Mouse (Mus musculus) neural tube, embryonic 12.5 days (tissue): Measurements from ENCODE around the gene Tmem151a. TPM values are rescaled to one million over a fixed set of nuclear protein-coding genes. Genes with fewer than 3 reads are reported as not detected.

ENCODE experiments used
- ATAC-seq: fragments of 200-750 bp; cut with Nextera tagmentation; 2 replicates; pipeline ENCODE4 v1.8.0; 2017; ENCODE audit warnings: low read depth, mild to moderate bottlenecking, moderate TSS enrichment, moderate library complexity; ENCODE audit not compliant: low FRiP score
- H3K27ac ChIP-seq: fragments of 300-500 bp; sonication (generic); 2 replicates; pipeline ENCODE4 v1.5.1; 2016
- H3K27me3 ChIP-seq: fragments of 300-500 bp; sonication (generic); replicated peaks from 2 replicates; pipeline ENCODE4 v1.6.1; 2016; ENCODE audit warnings: mild to moderate bottlenecking
- H3K36me3 ChIP-seq: fragments of 300-500 bp; sonication (generic); 2 replicates; pipeline ENCODE4 v1.6.1; 2016; ENCODE audit warnings: mild to moderate bottlenecking
- H3K4me1 ChIP-seq: fragments of 300-500 bp; sonication (generic); 2 replicates; pipeline ENCODE4 v1.6.1; 2016
- H3K4me2 ChIP-seq: fragments of 300-500 bp; sonication (generic); replicated peaks from 2 replicates; pipeline ENCODE4 v1.6.1; 2016; ENCODE audit warnings: mild to moderate bottlenecking
- H3K4me3 ChIP-seq: fragments of 300-500 bp; sonication (generic); 2 replicates; pipeline ENCODE4 v1.5.1; 2016
- H3K9ac ChIP-seq: fragments of 300-500 bp; sonication (generic); 2 replicates; pipeline ENCODE4 v1.6.1; 2016; ENCODE audit warnings: mild to moderate bottlenecking
- H3K9me3 ChIP-seq: fragments of 300-500 bp; sonication (generic); 2 replicates; pipeline ENCODE4 v1.6.1; 2016; ENCODE audit warnings: mild to moderate bottlenecking
- WGBS: fragments of 180-500 bp; shearing (Covaris S2); methylation state at CpG from one replicate; pipeline ENCODE4 v1.1.7; 2016; 5-methylcytosine and 5-hydroxymethylcytosine counted together
- polyA plus RNA-seq: library from polyadenylated mRNA; unstranded; fragments of >200 nt; fragmentation: Nextera tagmentation; extraction: Ambion mirVana; gene quantifications from 2 replicates; pipeline ENCODE4 v1.2.1, GENCODE M21; 2016

Gene Tmem151a
- polyA plus RNA-seq, 1 experiment from 2014 or later: 2.8 TPM

DNA sequence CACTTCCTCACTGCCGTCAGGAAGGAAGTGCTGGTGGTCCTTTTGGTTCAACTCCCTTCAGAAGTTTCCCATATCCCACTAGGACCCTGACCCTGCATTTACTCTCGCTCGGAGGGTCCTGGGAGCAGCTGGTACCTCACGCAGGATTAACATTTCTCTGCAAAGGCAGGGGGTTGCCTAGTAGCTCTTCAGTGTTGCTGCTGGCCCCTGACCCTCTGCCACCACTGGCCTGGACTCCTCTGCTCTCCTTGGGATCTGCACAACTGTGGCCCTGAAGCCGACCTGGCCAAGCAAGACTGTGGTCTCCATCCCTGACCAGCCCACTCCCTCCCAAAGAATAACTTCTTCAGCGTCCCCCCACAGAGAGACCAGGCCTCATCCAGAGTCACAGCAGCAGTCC is 36.0 kb downstream of the Tmem151a start:
- Histone ChIP-seq H3K36me3 (peaks cover 44% of the 10 kb centered on the region), H3K4me1 (peaks cover 14% of the 10 kb centered on the region), H3K27me3 (peaks cover 41% of the 10 kb centered on the region), H3K4me3 (no peak overlapping the region; the same call in 1 of the 2 replicates), H3K4me2 (no peak overlapping the region), H3K27ac (no peak overlapping the region), H3K9ac (no peak overlapping the region), H3K9me3 (no peaks in the 10 kb centered on the region)
- 81% methylated on average over 6 of the region's 6 CpGs for WGBS
- ATAC-seq: no peak

DNA sequence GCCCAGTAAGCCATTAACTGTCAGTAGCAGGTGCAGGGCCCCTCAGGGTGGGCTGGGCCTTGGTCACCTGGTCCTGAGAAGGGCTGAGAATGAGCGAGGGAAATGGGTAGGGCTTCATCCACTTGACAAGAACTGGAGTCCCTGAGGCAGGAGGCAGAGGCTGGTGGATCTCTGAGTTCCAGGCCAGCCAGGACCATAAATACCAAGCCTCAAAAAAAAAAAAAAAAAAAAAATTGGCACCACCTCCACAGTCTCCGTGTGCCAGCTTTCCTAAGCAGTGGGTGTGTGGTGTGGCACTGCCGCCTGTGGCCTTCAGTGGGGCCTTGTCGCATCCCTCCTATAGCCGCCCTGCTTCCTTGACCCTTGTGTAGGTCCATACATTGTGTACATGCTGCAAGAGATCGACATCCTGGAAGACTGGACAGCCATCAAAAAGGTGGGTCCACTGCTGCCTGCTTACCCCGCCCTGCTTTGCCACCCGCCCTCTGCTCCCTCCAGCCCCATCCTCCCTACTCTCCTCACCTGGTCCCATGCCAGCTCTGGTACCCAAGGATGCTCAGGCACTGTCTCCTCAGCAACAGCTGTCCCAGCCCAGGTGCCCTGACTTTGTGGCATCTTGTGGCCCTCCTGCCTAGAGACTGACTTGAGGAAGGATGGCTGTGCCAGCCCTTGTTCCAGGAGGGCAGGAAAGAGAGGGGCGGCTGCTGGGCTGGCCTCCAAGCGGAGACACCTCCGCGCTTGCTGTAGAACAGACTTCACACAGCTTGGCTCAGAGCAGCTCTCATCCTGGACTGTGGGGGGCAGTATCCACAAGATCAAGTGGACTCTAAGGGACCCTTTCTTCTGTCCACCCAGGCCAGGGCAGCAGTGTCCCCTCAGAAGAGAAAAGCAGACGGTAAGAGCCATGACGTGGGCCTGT is 36.9 kb downstream of the Tmem151a start:
- Histone ChIP-seq H3K9me3 (no peaks in the 10 kb centered on the region), H3K36me3 (peaks cover 48% of the 10 kb centered on the region), H3K27me3 (peaks cover 36% of the 10 kb centered on the region), H3K27ac (no peak overlapping the region), H3K4me3 (no peak overlapping the region), H3K9ac (no peak overlapping the region), H3K4me1 (peaks cover 14% of the 10 kb centered on the region), H3K4me2 (no peak overlapping the region)
- no peak for ATAC-seq
- 88% methylated on average over 14 of the region's 14 CpGs for WGBS

DNA sequence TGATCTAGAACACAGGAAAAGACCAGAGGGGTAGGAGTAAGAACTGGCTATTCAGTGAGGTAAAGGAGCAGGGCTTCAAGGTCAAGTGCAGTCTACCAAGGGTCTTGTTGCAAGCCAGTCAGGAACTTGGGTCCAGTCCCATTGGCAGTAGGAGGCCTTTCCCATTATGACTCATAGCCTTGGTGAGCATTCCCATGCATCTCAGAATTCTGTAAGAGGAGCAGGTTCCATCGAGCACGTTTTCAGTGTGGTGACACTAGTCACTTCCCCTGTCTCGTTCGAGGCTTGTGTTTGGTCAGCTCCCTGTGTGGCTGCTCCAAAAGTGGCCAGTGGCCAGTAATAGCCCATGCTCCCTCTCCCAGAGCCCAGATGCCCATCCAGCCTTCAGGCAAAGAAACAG is 39.8 kb downstream of the Tmem151a start:
- H3K4me3 ChIP-seq: no peak overlapping the region
- ATAC-seq: no peak
- H3K9ac ChIP-seq: no peak overlapping the region
- H3K36me3 ChIP-seq: peaks cover 53% of the 10 kb centered on the region
- WGBS: 85% methylated on average over 4 of the region's 4 CpGs
- peaks cover 25% of the 10 kb centered on the region for H3K4me1 ChIP-seq
- H3K27ac ChIP-seq: no peak overlapping the region
- H3K4me2 ChIP-seq: no peak overlapping the region
- no peaks in the 10 kb centered on the region for H3K9me3 ChIP-seq
- peaks cover 7% of the 10 kb centered on the region for H3K27me3 ChIP-seq

GRCm38 (mm10) chr19:5041588-5041987 is 43.7 kb downstream of the Tmem151a start:
- 0 out of 2 replicates have a peak overlapping the region, but pooled peaks have one; percentile 42 for H3K27ac ChIP-seq
- WGBS: 2% methylated on average over 16 of the region's 16 CpGs
- H3K36me3 ChIP-seq: peaks cover 18% of the 10 kb centered on the region
- H3K9me3 ChIP-seq: no peaks in the 10 kb centered on the region
- peaks cover 37% of the 10 kb centered on the region for H3K4me1 ChIP-seq
- H3K4me3 ChIP-seq: peak overlapping the region; percentile 89
- peak overlapping the region; percentile 98 for H3K4me2 ChIP-seq
- no peak for ATAC-seq
- no peaks in the 10 kb centered on the region for H3K27me3 ChIP-seq
- peak overlapping the region; percentile 81 for H3K9ac ChIP-seq

DNA sequence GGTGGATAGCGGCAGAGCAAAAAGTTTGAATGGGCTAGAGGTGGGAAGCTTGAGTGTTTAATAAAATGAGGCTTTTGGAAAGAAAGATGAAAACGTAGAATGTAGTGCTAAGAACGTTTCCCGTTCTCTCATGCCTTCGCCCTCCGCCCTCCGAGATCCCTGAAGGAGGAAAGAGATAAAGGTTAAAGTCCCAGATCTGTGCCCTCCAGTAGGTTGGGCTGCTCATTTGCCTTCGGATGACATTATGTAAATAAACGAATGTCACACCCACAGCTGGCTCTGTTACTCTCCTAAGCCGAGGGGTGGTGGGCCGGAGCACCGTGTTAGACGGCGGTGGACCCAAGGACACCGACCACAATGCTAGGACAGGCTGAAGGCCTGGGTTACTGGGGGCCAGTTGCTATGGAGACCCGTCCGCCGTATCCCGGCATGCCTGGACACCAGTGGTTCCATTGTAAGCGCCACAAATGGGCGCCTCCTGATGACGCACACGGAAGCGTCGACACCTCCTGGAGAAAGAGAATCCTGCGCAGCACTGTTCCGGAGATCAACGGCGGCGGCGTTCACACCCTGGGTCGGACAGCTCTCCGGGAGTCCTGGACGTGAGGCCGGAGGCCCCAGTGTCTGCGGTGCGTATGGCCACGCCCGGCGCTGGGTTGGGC is 44.3 kb downstream of the Tmem151a start, which contains the start of gene Brms1:
TSS of gene Brms1 (plus strand) at position 493 of the 662 bp plus-strand sequence.
- peak within 1 kb of the TSS; percentile 89 for H3K4me3 ChIP-seq

GRCm38 (mm10) chr19:5039301-5040114 is 45.8 kb downstream of the Tmem151a start:
- peak; percentile 18 for ATAC-seq
- 13% methylated on average over 41 of the region's 41 CpGs for WGBS
- peaks cover 9% of the 10 kb centered on the region; the same call in 1 of the 2 replicates for H3K36me3 ChIP-seq
- H3K4me3 ChIP-seq: peak overlapping the region; percentile 89
- H3K27me3 ChIP-seq: no peaks in the 10 kb centered on the region
- peak overlapping the region; percentile 12; the same call in 1 of the 2 replicates for H3K27ac ChIP-seq
- peaks cover 37% of the 10 kb centered on the region for H3K4me1 ChIP-seq
- peak overlapping the region; percentile 98 for H3K4me2 ChIP-seq
- no peaks in the 10 kb centered on the region for H3K9me3 ChIP-seq
- H3K9ac ChIP-seq: peak overlapping the region; percentile 76

More for the DNA sequence above, 44.3 kb downstream of the Tmem151a start, which contains the start of gene Brms1:
- Histone ChIP-seq H3K9ac (peak within 1 kb of the TSS; percentile 81), H3K4me2 (peak within 1 kb of the TSS; percentile 98), H3K36me3 (peaks cover 13% of the 10 kb centered on the region), H3K27ac (0 out of 2 replicates have a peak within 1 kb of the TSS, but pooled peaks have one; percentile 42), H3K27me3 (no peaks in the 10 kb centered on the region), H3K4me1 (peaks cover 37% of the 10 kb centered on the region), H3K9me3 (no peaks in the 10 kb centered on the region)
- peak; percentile 64 for ATAC-seq
- 9% methylated on average over 40 of the region's 40 CpGs for WGBS

DNA sequence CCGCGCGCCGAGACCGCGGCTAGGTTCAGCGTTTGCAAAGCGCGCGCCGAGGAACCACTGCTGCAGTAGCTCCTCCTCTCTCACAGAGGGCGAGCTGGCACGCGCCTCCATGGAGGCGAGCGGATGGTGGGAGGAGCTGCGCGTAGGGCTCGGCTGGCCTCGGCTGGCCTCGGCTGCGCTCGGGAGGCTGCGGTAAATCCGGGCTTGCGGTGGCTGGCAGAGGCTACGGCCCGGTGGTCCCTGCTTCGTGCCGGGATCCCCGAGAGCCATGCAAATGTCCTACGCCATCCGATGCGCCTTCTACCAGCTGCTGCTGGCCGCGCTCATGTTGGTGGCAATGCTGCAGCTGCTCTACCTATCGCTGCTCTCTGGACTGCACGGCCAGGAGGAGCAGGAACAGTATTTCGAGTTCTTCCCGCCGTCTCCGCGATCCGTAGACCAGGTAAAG is 46.6 kb downstream of the Tmem151a start, which contains the start of the genes B4gat1 and AC124502.3:
TSS of gene B4gat1 (plus strand) at position 118 of the 448 bp plus-strand sequence.
TSS of gene AC124502.3 (plus strand) at position 183 of the 448 bp plus-strand sequence.
- Histone ChIP-seq H3K36me3 (0 out of 2 replicates have a peak, but pooled peaks cover 5% of the 10 kb centered on the region), H3K4me1 (peaks cover 37% of the 10 kb centered on the region), H3K9ac (peak within 1 kb of the TSS; percentile 76), H3K4me3 (peak within 1 kb of the TSS; percentile 89), H3K27me3 (no peaks in the 10 kb centered on the region), H3K9me3 (no peaks in the 10 kb centered on the region), H3K27ac (peak within 1 kb of the TSS; percentile 50; the same call in 1 of the 2 replicates), H3K4me2 (peak within 1 kb of the TSS; percentile 98)
- WGBS: under 1% methylated on average over 44 of the region's 44 CpGs
- ATAC-seq: peak; percentile 93

- Histone ChIP-seq H3K4me3 (peak overlapping the region; percentile 89), H3K36me3 (0 out of 2 replicates have a peak, but pooled peaks cover 4% of the 10 kb centered on the region), H3K9ac (peak overlapping the region; percentile 76), H3K4me1 (peaks cover 37% of the 10 kb centered on the region), H3K27ac (peak overlapping the region; percentile 50; the same call in 1 of the 2 replicates), H3K27me3 (no peaks in the 10 kb centered on the region), H3K9me3 (no peaks in the 10 kb centered on the region), H3K4me2 (peak overlapping the region; percentile 98)
- 7% methylated on average over 32 of the region's 32 CpGs for WGBS
- ATAC-seq: peak; percentile 59
These were observed 47.4 kb downstream of the Tmem151a start for GRCm38 (mm10) chr19:5037678-5038571.

DNA sequence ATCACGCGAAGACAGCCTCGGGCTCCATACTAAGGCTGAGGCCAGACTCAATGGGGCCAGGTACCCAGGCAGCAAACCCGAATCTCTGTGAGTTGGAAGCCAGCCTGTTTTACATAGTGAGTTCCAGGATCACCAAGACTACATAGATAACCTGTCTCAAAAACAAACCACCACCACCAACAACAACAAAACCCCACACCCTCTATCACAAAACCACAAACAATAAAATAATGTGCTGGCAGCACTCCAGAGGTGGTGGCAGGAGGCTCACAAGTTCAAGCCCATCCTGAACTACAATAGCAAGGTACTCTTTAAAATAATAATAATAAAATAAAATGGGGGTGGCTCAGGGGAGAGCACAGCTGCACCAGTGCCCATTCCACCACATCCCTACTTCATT is 48.8 kb downstream of the Tmem151a start:
- Histone ChIP-seq H3K36me3 (peaks cover under 1% of the 10 kb centered on the region; the same call in 1 of the 2 replicates), H3K27me3 (no peaks in the 10 kb centered on the region), H3K27ac (no peak overlapping the region), H3K9me3 (no peaks in the 10 kb centered on the region), H3K4me3 (no peak overlapping the region), H3K4me2 (no peak overlapping the region), H3K9ac (no peak overlapping the region), H3K4me1 (peaks cover 26% of the 10 kb centered on the region)
- ATAC-seq: no peak
- 83% methylated on average over 4 of the region's 4 CpGs for WGBS

- H3K4me2 ChIP-seq: no peak overlapping the region
- H3K36me3 ChIP-seq: peaks cover 34% of the 10 kb centered on the region
These were observed 52.6 kb downstream of the Tmem151a start for GRCm38 (mm10) chr19:5032686-5033085.

More at GRCm38 (mm10) chr19:5032686-5033085, 52.6 kb downstream of the Tmem151a start:
- Histone ChIP-seq H3K27me3 (no peaks in the 10 kb centered on the region), H3K27ac (no peak overlapping the region), H3K4me3 (no peak overlapping the region), H3K9me3 (no peaks in the 10 kb centered on the region), H3K9ac (no peak overlapping the region), H3K4me1 (0 out of 2 replicates have a peak, but pooled peaks cover 2% of the 10 kb centered on the region)
- ATAC-seq: no peak
- 82% methylated on average over 3 of the region's 3 CpGs for WGBS
